Mouse (Mus musculus) cerebellum, postnatal 10 days (tissue): ENCODE measurements around the gene Sf3b1.
A peak's percentile ranks its signal among the peaks of the same experiment; 100 is the strongest.
"Not testable (repeated sequence)": the region's sequence is repeated elsewhere in the genome, so short reads cannot be mapped to it uniquely, and the experiment has no call there.

Experiments used
- DNase-seq, 2 experiments: peaks; one replicate each; pipeline ENCODE4 v3.0.0; 2021; ENCODE audit warnings: mixed read lengths in 2 of 2

Gene Sf3b1

GRCm38 (mm10) chr1:55027966-55028365 is 685 bp upstream of the Sf3b1 start:
- no peak for DNase-seq

GRCm38 (mm10) chr1:55026444-55027252 is 633 bp downstream of the Sf3b1 start:
- no peak for DNase-seq

- no peak for DNase-seq
Measured at GRCm38 (mm10) chr1:55025656-55026430, 1.4 kb downstream of the Sf3b1 start.

GRCm38 (mm10) chr1:55021907-55022306 is 5.4 kb downstream of the Sf3b1 start:
- DNase-seq: no peak

- DNase-seq: no peak
Measured at GRCm38 (mm10) chr1:55012513-55012912, 14.8 kb downstream of the Sf3b1 start.

- peak; percentile 11 to 21 for DNase-seq
Measured at GRCm38 (mm10) chr1:55008313-55008712, 19.0 kb downstream of the Sf3b1 start.

- DNase-seq: no peak
Measured at GRCm38 (mm10) chr1:54993581-54993980, 33.7 kb downstream of the Sf3b1 start.

- DNase-seq: no peak
Measured at GRCm38 (mm10) chr1:54986248-54986647, 41.0 kb downstream of the Sf3b1 start.

- DNase-seq: no peak
Measured at GRCm38 (mm10) chr1:54985831-54986230, 41.5 kb downstream of the Sf3b1 start.

- DNase-seq: no peak
Measured at GRCm38 (mm10) chr1:54984154-54984553, 43.1 kb downstream of the Sf3b1 start.

- peak; percentile 19 to 37 for DNase-seq
Measured at GRCm38 (mm10) chr1:54983339-54983738, 43.9 kb downstream of the Sf3b1 start.

GRCm38 (mm10) chr1:54982636-54983035 is 44.6 kb downstream of the Sf3b1 start:
- no peak for DNase-seq

GRCm38 (mm10) chr1:54979226-54979984 is 47.9 kb downstream of the Sf3b1 start:
- DNase-seq: peak; percentile 45 to 66

- DNase-seq: no peak
Measured at GRCm38 (mm10) chr1:54971687-54972404, 55.4 kb downstream of the Sf3b1 start.

GRCm38 (mm10) chr1:54966858-54967257 is 60.4 kb downstream of the Sf3b1 start:
- no peak for DNase-seq

GRCm38 (mm10) chr1:54965159-54965995 is 61.9 kb downstream of the Sf3b1 start:
- DNase-seq: no peak

- DNase-seq: no peak
Measured at GRCm38 (mm10) chr1:54961724-54962123, 65.6 kb downstream of the Sf3b1 start.

- no peak for DNase-seq
Measured at GRCm38 (mm10) chr1:54960613-54961165, 66.6 kb downstream of the Sf3b1 start.

- DNase-seq: peak; percentile 9 to 11
Measured at GRCm38 (mm10) chr1:54958525-54958924, 68.8 kb downstream of the Sf3b1 start.

GRCm38 (mm10) chr1:54956995-54957394 is 70.3 kb downstream of the Sf3b1 start:
- DNase-seq: not testable (repeated sequence)

GRCm38 (mm10) chr1:54954856-54955255 is 72.4 kb downstream of the Sf3b1 start:
- no peak for DNase-seq
